Mouse (Mus musculus): Measurements from ENCODE around the gene Topaz1.

The Topaz1 gene

GRCm38 (mm10) chr9:122747060-122747459 is at the start of gene Topaz1:
Gene Topaz1, plus strand, starts transcription at chr9:122747346.
- DNase-seq (ENCODE audit: low read depth, low spot score), result no peak

- DNase-seq (ENCODE audit: low read depth, low spot score), result no peak
These were observed 45.3 kb upstream of the Topaz1 start for GRCm38 (mm10) chr9:122701817-122702216.

GRCm38 (mm10) chr9:122713836-122714235 is 33.3 kb upstream of the Topaz1 start:
- no peak for DNase-seq (ENCODE audit: low read depth, low spot score)

- no peak for DNase-seq (ENCODE audit: low read depth, low spot score)
These were observed 32.1 kb upstream of the Topaz1 start for GRCm38 (mm10) chr9:122715046-122715445.

- DNase-seq (ENCODE audit: low read depth, low spot score), result no peak
These were observed 30.8 kb upstream of the Topaz1 start for GRCm38 (mm10) chr9:122716131-122716921.

GRCm38 (mm10) chr9:122722296-122722695 is 24.9 kb upstream of the Topaz1 start:
- DNase-seq (ENCODE audit: low read depth, low spot score), result no peak

GRCm38 (mm10) chr9:122725046-122725765 is 21.9 kb upstream of the Topaz1 start:
- DNase-seq (ENCODE audit: low read depth, low spot score), result no peak

- DNase-seq (ENCODE audit: low read depth, low spot score), result peak; percentile 64
These were observed 17.6 kb upstream of the Topaz1 start for GRCm38 (mm10) chr9:122729500-122729899.

GRCm38 (mm10) chr9:122732126-122732810 is 14.9 kb upstream of the Topaz1 start:
- DNase-seq (ENCODE audit: low read depth, low spot score), result no peak

GRCm38 (mm10) chr9:122733222-122733621 is 13.9 kb upstream of the Topaz1 start:
- no peak for DNase-seq (ENCODE audit: low read depth, low spot score)

GRCm38 (mm10) chr9:122734934-122735333 is 12.2 kb upstream of the Topaz1 start:
- DNase-seq (ENCODE audit: low read depth, low spot score), result no peak

- no peak for DNase-seq (ENCODE audit: low read depth, low spot score)
These were observed 11.1 kb upstream of the Topaz1 start for GRCm38 (mm10) chr9:122736001-122736400.

- DNase-seq (ENCODE audit: low read depth, low spot score), result peak; percentile 79
These were observed 10.4 kb upstream of the Topaz1 start for GRCm38 (mm10) chr9:122736742-122737141.

GRCm38 (mm10) chr9:122745879-122746278 is 1.3 kb upstream of the Topaz1 start:
- DNase-seq (ENCODE audit: low read depth, low spot score), result no peak

GRCm38 (mm10) chr9:122757614-122758013 is 10.5 kb downstream of the Topaz1 start:
- no peak for DNase-seq (ENCODE audit: low read depth, low spot score)

- no peak for DNase-seq (ENCODE audit: low read depth, low spot score)
These were observed 13.0 kb downstream of the Topaz1 start for GRCm38 (mm10) chr9:122760111-122760510.

GRCm38 (mm10) chr9:122785231-122785630 is 38.1 kb downstream of the Topaz1 start:
- DNase-seq (ENCODE audit: low read depth, low spot score), result no peak

- DNase-seq (ENCODE audit: low read depth, low spot score), result no peak
These were observed 39.4 kb downstream of the Topaz1 start for GRCm38 (mm10) chr9:122786534-122786933.

- peak; percentile 97 for DNase-seq (ENCODE audit: low read depth, low spot score)
These were observed 58.1 kb downstream of the Topaz1 start, which contains the start of gene Tcaim for GRCm38 (mm10) chr9:122805053-122805844. Gene Tcaim, plus strand, starts transcription at chr9:122805539.

- no peak for DNase-seq (ENCODE audit: low read depth, low spot score)
These were observed 58.7 kb downstream of the Topaz1 start for GRCm38 (mm10) chr9:122805845-122806341.

- DNase-seq (ENCODE audit: low read depth, low spot score), result no peak
These were observed 60.0 kb downstream of the Topaz1 start for GRCm38 (mm10) chr9:122807186-122807585.

All from CD4-positive, CD25-positive, alpha-beta regulatory T cell, adult 2 months (primary cell).